Comparison of ENCODE assay signal across 16 mouse cellular contexts in genomic region chr19:22920949-22921348, GRCm38 (mm10).
"Had no signal": no experiment of that assay in that cellular context is flagged by ENCODE, and none has a peak within 500 bp of the region (broad histone marks: within the 10 kb centered on the region; RNA-seq: fewer than 3 reads in every experiment).

No protein-coding gene starts in this region.

- H3K9ac ChIP-seq: neural tube, embryonic 12.5 days; neural tube, embryonic 13.5 days; neural tube, embryonic 15.5 days; stomach, embryonic 15.5 days had no signal

- H3K9me3 ChIP-seq: neural tube, embryonic 12.5 days; neural tube, embryonic 13.5 days; neural tube, embryonic 15.5 days; stomach, embryonic 15.5 days had no signal

- DNase-seq: right cerebral cortex, adult 18-20 months; right cerebral cortex, postnatal 14 days; right cerebral cortex, postnatal 25 days; right cerebral cortex, postnatal 4 days; spleen, adult 18-20 months; thymus, adult 18-20 months; thymus, adult 2 months; thymus, postnatal 14 days; thymus, postnatal 25 days; thymus, postnatal 36 days; thymus, postnatal 4 days had no signal

- H3K4me2 ChIP-seq: neural tube, embryonic 12.5 days; neural tube, embryonic 13.5 days; neural tube, embryonic 15.5 days; stomach, embryonic 15.5 days had no signal

- H3K27me3 ChIP-seq: neural tube, embryonic 12.5 days; neural tube, embryonic 13.5 days; neural tube, embryonic 15.5 days; stomach, embryonic 15.5 days had no signal

- H3K27ac ChIP-seq: neural tube, embryonic 12.5 days; neural tube, embryonic 13.5 days; neural tube, embryonic 15.5 days; stomach, embryonic 15.5 days; stomach, postnatal 0 days had no signal

- H3K4me3 ChIP-seq: neural tube, embryonic 12.5 days; neural tube, embryonic 13.5 days; neural tube, embryonic 15.5 days; stomach, embryonic 15.5 days had no signal

- H3K36me3 ChIP-seq: neural tube, embryonic 12.5 days; neural tube, embryonic 13.5 days; stomach, embryonic 15.5 days had no signal
